Mouse (Mus musculus) CD8-positive naive resting alpha-beta T cell, adult 2 months (primary cell): Measurements from ENCODE around the gene Sowahb.
"Not testable (repeated sequence)": the region's sequence is repeated elsewhere in the genome, so short reads cannot be mapped to it uniquely, and the experiment has no call there.

Experiments used
- DNase-seq, 2 experiments: peaks; one replicate each; pipeline ENCODE4 v3.0.0; 2022; ENCODE audit warnings: low read depth in 2 of 2, low spot score in 2 of 2

Sowahb gene

DNA sequence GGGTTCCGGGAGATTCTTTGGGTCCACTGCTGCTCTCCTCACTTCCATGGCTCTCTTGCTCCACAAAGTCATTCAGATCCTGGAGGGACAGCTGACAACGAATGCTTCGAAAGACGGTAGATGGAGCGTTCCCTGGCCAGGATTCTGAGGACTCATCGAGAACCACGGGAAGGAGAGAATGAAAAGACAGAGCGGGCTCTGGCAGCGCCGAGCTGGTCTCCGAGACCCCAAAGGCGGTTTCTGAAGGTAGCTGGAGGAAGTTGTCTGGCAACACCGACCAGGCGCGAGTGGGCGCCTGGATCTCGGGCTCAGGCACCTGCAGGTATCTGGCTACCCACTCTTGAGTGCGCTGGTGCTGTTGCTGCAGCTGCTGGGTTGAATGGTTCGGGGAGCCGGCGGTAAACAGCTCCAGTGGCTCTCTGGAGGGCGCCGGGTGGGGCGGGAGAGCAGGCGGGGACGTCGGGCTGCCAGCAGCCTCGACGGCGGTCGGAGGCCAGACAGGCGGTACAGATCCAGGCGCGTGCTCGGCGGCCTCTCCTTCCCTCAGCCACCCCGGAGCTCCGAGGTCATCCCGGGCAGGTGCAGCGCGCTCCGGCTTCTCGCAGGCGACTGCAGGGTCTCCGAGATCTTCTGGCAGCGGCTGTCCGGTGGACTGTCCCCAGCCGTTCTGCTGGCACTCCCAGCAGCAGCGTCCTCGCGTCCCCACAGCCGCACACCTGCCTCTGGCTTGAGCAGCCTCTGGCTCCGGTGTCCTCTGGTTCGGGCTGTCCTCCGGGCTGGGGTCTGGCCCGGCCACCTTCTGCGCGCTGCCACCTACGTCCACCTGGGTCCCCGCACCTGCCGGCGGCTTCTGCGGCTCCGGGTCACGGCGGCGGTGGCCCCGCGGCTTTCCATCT is 886 bp downstream of the Sowahb start:
- no peak for DNase-seq

DNA sequence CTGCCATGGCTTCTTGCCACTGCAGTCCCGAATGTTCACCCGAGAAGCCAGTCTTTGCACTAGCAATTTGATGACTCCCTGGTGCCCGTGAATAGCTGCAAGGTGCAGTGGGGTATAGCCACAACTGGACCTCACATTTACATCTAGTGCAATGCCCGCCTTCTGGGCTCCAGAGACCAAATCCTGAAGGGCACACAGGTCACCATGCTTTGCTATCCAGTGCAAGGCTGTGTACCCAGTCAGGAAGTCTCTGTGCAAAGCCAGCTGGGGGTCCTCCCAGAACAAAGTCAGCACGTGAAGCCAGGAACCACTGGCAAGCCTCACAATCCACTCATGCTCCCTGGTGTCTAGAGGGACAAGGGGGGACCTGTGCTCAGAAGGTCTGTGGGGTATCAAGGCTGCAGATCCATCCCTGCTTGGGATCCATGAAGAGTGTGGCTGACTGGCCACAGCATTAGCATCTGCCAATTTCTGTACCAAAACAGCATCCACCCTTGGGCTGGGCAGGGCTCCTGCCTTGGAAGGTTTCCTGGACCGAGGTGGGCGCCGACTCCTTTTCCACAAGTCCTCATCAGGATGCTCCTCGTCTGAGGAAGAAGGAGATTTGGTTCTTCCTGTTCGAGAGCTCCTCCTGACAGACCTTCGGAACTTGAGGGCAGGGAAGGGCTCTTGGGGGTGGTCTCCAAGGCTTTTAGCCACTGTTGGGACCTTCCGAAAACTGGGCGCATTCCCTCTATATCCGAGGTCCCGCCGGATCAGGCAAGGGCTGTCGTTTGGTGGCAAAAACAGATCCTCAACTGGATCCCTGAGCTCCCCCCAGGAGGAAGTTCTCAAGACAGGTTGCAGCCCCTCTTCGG is 1.8 kb downstream of the Sowahb start:
- no peak for DNase-seq

DNA sequence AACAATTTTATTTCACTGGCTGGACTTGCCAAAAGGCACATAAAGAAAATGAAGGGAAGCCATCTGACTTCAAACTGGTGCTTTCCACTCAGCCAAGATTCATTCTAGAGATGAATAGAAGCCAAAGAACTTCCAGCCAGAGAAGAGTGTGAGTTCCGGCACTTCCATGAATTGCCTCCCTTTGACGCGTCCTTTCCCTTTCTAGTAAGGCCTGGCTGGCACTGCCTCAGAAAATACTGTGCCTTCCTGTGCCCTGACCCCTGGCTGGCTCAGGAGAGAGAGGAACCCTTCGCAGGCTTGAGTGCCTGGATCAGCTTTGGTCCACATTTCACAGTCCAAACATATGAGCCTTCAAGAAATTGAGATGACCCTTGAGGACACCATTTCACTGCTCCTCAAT is 2.8 kb downstream of the Sowahb start:
- DNase-seq = no peak

DNA sequence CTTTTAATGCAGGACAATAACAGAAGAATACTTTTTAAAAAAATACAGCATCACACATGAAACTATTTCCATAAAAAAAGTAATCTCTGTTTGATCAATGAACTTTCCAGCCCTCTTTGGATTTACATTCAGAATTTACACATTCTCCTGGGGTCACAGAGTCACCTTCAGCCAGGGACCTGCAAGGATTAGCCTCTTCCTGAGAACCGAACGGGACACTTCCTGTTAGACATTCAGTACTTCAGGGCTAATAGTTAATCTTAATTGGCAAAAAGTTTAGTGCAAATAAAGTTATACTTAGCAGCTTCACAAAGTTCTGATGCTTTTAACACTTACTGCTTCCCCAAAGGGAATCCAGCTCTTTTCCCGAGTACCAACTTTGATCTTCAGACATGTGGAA is 3.5 kb downstream of the Sowahb start:
- DNase-seq = no peak

DNA sequence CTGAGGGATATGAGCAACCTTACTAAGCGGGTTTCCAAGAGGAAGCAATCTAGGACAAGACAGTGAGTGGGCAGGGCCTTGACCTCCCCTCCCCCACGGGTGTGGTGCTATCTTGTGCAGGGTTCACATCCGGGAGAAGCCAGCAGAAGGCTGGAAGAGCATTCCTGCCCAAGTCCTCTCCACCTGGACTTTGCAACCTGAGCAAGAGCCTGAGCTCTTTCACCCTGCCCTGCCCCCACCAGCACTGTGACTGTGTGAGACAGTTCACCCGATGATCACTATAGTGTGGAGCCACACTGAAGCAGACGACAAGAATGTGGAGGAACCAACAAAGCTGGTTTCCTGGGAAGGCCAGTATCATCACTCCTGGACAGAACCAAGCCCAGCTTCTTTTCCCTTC is 4.7 kb downstream of the Sowahb start:
- no peak for DNase-seq

DNA sequence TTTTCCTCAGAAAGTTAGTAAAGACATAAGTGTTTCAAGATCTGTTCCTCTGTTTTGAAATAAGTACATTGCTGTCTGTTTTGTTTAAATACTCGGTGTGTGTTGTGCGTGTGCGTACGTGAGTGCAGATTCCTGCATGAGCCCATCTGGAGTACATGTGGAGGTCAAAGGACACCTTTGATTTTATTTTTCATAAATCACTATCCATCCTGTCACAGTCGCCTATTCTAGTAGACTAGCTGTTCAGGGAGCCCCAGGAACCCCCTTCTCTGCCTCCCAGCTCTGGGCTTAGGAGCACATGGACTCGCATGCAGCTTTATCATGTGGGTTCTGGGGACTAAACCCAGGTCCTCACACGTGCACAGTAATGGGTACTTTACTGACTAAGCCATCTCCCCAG is 8.6 kb downstream of the Sowahb start:
- no peak for DNase-seq

DNA sequence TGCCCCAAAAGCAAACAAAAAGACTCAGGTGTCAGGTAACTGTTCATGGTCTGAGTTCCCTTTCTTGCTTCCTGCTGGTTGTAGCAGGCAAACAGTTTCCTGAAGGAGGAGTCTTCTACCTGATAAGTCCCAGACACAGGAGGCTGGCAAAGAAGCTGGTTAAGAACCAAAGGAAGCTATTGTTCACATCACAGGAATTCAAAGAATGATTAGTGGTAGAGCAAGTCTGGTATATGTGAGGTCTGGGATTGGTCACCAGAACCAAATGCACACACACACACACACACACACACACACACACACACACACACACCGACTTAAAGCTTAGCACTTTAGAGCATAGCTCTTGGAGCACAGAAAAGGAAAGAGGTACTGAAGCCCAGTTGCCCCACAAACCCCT is 9.5 kb downstream of the Sowahb start:
- no peak for DNase-seq

DNA sequence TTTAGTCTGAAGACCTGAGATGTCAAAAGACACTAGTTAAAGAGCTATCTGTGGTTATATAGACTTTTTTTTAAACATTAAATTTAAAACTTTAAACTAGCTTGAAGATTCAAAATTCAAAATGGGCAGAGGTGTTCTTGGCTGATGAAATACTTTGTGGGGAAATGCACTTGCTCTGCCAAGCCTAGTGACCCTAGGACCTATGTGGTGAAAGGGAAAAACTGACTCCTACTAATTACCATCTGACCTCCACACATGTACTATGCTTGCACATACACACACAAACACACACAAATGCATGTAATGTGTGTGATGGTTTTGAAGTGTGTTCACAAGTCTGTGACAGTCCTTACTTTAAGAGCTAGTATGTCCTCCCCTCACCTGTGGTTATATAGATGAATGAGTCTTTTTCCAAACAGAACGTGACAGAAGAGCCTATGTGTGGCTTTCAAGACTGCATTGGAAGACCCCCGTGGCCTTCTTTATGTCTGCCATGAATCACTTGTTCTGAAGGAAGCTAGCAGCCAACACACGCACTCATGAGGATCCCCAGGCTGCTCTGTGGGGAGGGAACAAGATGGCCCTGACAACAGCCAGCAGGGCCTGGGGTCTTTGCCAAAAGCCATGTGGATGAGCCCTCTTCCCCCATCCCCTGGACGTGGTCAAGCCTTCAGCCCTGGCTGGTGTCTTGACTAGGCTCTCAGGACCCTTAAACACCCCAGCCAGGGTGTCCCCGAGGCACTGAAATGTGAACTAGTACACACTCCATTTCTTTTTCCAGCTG is 11.5 kb downstream of the Sowahb start:
- no peak for DNase-seq

DNA sequence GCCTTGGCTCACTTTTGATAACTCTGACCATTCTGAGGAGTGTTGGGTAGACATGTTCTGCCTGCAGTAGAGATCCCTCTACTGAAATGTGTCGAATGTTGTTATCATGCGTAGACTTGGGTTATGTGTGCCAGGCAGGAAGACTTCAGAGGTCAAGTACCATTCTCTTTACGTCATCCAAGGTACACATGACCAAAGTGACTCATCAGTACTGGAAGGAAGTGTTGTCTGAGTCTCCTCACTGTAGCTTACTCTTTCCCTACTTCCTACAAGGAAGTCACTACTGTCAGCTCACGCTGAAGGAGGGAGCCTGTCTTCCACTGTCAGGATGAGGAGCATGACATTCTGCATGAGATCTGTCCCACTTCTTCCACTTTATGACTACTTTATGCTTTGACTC is 12.2 kb downstream of the Sowahb start:
- no peak for DNase-seq

DNA sequence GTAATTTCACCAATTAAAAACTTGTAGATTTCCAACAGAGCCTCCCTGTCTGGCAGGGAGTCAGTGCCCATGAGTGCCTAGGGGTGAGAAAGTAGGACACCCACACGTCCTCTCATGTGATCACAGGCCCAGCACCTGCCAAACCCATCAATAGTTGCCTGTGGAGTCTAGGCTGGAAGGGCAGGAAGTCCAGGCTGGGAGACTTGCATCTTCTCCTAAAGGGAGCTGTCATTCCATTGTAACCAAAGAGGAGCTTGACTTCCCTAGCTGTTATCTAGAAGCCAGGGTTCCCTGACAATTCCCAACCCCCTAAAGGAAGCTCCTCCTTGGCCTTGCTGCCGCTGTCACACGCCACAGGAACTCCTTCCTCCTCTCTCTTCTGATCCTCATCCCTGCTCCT is 14.0 kb downstream of the Sowahb start:
- DNase-seq = no peak

DNA sequence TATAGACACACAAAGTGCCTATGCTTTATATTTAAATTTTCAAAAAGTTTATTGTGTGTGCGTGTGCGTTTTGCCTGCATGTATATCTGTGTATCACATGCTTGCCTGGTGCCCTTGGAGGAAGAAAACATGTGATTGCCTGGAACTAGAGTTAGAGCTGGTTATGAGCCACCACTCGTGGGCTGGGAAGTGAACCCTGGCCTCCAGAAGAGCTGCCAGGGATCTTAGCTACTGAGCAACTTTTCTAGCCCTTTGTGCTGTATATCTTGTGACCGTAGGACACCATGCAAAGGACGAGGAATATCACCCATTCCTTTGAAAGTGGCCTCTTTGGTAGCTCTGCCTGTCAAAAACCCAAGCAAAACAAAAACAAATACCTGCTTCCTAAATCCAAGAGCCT is 14.4 kb downstream of the Sowahb start:
- no peak for DNase-seq

DNA sequence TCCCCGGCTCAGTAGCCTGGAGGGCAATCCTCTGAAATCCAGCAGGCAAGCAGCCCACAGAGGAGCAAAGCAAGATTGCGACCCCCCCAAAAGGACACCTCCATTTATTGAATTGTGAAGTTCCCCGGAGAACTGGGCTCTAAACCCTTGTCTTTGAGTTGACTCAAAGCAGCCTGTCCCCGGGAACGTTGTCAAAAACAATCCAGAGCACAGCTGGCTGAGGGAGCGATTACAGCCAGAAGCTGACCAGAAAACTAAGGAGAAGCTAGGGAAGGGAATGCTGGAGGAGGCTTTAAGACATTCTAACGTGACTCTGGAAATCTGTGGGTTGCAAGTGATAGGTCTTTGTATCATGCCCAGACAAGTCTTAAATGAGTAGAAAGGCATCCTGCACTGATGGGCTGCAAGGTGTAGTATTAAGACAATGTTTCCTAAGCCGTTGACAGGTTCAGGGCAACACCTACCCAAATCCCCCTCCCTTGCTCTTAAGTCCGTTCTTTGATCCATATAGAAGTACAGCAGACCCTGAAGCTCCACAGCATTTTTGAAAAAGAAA is 17.6 kb downstream of the Sowahb start:
- no peak for DNase-seq

DNA sequence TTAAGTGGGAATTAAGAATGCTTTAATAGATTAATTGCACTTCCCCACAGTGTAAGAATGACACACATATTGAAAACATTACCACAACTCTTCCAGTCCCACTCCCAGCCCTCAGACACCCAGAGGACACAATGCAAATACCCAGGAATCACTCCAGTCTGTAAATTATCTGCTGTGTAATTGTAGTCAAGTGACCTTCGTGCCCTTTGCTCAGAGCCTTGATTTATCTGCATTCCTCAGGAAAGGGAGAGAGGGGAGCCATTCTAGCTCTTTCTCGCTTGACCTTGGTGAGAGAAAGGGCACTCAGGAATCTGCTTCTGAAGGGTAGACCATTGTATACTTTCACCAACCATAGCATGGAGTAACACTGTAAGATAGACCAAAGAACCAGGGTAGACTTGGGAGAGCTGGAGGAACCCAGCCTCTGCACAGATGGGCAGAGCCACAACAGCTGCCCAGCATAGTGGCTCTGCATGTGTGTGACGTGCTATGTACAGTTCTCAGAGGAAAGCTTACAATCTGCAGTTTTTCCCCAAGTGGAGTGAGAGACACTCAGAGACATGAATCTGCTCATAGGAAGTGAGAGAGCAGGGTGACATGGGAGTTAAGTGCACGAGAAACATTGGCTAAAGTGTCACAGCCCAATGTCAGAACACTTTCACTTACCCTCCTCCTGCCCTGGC is 18.2 kb downstream of the Sowahb start:
- no peak for DNase-seq

DNA sequence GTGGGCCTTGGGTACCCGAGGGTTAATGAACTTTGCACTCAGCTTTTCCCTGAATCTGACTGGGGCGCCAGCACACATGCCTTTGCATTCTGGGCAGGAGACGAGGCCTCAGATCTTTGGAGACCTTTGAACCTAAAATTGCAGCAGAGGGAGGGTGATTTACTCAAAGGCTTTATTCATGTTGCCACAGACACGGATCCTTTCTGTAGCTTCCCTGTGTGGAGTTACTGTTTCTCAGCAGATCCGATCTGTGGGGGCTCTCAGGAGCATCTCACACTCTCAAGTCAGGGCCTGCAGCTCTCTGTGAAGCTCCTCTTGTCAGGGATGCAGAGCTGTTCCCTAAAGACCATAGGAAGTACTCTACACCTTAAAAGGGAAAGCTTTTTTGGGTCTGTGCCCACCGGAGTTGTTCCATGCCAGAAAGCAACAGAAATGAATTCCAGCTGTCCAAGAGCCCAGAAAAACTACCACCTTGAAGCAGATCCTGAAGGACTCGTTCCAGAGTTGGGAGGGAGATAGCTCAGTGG is 20.0 kb downstream of the Sowahb start:
- DNase-seq = no peak

DNA sequence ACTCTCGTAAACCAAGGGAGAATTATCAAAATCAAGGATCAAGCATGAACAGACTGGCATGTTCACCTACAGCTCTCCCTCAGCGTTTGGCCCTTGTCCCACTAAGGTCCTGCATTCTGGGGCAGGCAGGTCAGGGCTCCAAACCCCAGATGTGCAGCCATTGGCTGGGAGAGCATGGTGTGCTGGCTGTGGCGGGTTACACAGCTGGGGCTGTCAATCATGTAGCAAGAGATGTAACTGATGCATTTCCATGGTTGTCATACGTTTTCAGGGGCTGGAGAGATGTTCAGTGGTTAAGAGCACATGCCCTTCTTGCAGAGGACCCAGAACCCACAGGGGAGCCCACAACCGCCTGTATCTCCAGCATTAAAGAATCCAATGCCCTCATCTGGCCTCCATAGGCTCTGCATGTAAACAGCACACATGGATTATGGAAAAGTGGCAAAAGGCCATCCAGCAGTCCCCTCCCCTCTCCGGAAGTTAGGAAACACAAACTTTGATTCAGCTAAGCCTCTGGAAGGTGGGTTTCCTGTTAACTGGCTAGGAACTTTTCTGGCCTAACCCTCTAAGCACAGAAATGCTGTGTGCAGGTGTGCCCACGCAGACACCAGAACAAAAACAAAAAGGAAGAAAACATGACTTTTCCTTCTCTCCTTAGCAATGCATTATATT is 22.6 kb downstream of the Sowahb start:
- no peak for DNase-seq

DNA sequence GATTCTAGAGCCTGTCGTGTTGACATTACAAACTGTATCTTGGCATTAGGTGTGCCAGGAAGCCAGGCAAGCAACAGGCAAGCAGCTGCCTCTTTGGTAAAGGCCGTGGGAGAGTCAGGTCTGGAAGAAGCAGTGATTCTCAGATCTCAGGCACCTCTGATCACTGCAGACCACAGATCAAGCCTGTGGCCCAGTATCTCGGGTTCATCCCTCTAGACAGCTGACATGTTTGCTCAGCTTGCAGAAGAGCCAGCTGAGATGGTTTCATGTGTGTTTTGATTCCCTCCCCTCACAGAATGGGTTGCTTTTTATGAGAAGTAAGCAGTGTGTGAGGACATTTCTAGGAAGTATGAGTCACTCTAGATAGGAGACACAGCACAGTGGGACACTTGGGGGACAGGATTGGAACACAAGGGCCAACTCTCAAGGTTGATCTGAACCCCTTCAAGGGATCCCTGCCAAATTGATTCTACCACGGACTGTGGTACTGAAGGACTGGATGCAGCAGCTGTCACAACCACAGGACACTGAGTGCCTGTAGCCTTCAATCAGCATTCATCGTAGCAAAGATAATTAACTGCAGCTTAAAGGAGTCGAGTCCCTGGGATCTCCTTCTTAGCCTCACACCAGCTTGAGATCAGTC is 24.7 kb downstream of the Sowahb start:
- no peak for DNase-seq

DNA sequence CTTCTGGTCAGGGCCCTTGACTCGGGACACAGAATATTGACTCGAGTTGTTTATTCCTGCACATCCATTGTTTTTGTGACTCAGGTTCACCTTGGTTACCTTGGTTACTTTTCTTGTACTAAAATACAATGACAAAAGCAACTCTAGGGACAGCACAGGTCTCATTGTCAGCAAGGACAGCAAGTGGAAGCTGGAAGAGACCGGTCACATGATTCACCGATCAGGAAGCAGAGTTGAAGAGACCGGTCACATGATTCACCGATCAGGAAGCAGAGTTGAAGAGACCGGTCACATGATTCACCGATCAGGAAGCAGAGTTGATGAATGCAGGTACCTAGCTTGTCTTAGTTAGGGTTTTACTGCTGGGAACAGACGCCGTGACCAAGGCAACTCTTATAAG is 25.6 kb downstream of the Sowahb start:
- not testable (repeated sequence) for DNase-seq

DNA sequence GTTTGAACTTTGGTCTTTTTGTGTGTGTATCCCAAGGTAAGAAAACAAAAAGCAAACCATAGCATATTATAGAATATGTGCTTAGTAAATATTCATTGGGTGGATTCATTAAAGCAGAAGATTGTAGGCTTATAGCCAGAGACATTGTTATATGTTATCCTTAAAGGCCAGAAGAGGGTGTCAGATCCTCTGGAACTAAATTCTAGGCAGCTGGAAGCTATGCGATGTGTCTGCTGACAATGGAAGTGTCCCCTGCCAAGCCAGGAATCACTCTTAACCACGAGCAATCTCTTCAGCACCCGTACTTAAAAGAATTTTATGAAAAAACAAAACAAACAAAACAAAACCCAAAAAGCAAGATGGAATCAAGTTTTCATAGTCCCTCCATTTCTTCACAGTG is 27.1 kb downstream of the Sowahb start:
- DNase-seq = no peak

DNA sequence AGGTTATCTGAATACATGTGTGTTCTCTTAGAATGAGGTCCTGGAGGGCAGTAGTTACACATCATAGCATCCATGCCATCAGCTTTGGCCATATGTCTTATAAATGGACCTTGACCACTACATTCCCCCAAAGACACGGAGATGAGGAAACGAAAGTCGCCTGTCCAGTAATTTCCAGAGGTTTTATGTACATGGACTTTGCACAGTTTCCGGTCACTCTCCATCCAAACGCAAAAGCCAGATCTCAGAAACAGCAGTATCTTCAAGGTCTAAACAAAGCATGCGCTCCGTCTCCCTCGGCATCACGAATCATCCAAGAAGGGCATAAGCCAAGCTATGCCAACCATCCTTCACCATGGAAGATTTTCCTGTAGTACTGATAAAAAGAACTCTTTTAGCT is 36.6 kb downstream of the Sowahb start:
- DNase-seq = no peak
